Mouse (Mus musculus) MEL-GATA-1-ER (cell line): ENCODE data around the gene Adipoq.

Experiments used
- DNase-seq: peaks from one replicate; pipeline ENCODE4 v3.0.0-alpha.2; 2012; ENCODE audit warnings: low read depth; ENCODE audit errors: extremely low read depth

Gene Adipoq

DNA sequence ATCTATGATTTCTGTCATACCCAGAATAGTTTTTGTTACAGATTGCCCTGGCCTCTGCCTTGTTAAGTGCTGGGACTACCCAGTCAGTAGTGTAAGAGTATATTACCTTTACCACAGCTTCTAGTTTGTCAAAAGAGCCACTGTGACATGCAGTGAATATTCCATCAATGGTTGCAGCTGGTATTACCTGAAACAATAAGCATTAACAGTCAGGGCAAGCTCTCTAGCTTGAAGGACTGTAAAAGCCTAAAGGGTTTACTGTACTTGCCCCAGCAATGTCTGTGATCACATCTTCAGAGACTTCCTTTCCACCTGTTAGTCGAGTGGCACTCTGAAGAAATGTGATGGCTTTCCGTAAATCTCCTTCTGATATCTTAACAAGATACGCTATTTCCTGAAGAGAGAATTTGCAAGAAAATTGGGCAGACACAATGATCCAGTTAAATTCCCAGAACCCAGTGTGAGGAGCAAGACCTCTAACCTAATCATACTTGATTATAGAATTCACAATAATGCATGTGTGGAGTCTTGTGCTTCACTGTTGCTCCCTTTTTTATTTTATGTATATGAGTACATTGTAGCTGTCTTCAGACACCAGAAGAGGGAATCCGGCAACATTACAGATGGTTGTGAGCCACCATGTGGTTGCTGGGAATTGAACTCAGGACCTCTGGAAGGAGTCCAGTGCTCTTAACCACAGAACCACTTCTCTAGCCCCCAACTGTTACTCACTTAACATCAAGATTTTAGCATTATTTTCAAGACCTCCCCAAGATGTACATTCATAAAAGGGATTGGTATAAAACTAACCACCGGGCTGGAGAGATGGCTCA is 31.8 kb upstream of the Adipoq start:
- DNase-seq: no peak

DNA sequence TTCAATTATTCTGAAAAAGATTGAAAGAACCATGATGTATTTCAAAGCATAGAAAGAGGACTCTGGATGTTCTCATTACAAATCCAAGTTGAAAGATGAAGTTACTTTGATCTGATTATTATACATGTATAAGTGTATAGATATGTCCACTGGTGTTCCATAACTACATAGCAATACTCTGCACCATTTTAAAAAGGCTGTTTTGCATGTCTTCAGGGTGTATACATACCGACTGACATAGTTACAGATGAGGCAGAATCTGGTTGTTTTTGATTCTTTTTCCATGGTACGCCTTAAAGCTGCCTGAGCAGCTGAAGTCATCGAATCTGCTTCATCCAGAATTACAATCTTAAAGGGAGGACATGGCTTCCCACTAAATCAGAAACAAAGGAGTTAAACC is 30.9 kb upstream of the Adipoq start:
- DNase-seq: no peak

DNA sequence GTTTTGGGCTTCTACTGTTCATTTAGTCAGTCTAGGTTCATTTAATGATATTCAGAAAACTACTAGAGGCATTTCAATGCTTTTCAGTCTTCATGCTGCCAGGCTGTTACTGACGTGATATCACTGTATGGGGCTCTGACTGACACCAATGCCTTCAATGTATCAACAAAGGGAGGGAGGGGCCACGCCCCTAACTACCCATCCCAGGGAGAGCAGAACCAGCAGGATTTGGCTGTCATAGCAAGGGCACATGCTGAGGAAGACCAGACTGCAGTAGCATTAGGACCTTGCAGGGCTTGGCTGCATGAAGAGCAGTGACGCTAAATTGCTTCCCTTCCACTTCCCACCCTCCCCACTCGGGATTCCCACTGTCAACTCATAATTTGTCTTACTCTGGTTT is 29.2 kb upstream of the Adipoq start:
- DNase-seq: no peak

DNA sequence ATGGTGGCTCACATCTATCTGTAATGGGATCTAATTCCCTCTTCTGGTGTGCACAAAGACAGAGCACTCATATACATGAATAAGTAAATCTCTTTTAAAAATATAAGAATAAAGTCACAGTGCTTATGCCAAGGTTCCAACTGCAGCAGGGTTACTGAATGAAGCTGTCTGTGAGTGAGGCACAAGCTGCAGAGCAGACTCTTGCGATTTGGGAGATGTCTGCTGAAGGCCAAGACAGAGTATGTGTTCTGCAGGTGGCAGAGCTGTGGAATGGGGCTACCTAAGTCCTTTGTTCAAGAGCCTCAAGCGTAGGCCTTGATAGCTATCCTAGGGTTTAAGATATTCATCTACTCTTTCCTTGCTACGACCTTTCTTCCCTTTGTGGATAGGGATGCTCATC is 23.9 kb upstream of the Adipoq start:
- DNase-seq: no peak

DNA sequence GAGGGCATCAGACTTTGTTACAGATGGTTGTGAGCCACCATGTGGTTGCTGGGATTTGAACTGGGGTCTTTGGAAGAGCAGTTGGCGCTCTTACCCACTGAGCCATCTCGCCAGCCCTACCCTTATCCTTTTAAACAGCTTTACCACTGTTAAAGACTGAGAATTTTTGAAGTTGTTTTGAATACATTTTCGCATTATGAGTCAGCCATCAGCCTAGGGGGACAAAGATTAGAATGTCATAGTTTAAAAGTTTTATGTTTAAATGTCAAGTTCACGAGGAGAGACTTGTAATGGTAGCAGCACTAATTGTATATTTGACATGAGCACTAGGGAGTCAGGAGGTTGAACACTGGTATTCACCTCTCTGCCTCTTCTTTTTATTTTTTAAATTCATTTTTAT is 23.2 kb upstream of the Adipoq start:
- DNase-seq: no peak

DNA sequence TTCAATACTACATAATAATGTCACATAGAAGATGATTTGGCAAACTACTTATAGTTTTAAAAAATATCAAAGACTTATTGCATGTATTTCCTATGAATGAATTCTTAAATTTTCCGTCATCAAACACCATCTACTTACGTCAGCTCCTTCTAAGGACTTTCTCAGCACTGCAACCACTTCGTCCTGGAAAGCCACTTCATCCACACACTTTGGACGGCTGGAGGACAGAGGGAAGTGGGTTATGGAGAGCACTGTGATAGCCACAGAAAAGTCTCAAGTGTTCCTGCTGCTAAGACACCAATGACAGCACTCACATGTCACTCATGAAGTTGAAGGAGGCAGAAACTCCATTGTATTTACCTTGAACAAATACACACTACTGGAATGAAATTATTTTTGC is 21.9 kb upstream of the Adipoq start:
- DNase-seq: no peak

DNA sequence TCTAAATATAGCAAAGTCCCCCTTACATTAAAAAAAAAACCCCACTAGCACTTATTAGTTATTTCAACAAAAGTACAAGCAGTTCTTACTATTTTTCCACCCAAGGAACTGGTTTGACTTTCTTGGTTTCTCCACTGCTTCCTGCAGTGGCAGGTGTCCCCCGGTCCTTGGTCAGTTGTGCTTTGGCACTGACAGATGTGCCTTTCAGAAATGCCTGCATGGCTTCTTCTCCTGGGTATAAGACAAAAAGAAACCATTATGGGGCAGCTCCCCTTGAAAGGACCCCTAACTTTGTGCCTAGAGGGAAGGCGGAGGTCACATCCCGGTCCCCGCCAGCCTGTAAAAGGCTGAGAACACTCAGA is 19.0 kb upstream of the Adipoq start:
- DNase-seq: no peak

DNA sequence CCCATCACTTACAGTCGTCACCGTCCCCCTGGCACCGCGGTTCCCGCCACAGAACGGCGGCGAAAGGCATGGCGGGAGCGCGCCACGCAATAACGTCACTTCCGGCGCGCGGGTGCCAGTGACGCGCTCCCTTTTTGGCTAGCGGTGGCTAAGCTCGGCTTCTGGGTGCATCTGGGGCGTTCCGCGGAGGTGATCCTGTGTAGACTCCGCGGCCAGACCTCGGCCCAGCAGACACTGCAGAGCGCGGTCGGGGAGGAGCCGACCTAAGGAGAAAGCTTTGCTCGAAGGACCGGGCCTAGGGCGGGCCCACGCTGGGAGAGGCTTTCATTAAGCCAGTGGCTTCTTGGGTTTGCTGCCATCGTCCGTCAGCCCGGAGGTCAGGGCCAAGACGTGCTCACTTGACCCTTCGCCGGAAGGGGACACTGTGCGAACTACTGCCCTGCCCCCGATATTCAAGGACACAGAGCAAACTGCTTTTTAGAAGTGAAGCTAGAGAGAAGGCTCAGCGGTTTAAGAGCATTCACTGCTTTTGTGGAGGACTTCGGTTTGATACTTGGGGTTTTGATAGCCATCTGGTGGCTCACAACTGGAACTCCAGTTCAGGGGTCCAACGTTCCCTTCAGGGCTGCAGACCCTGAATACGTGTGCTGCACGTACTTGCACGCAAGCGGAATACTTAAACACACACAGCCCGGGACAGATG is 18.5 kb upstream of the Adipoq start, which contains the start of gene Rfc4:
TSS of gene Rfc4 (minus strand) at position 65 of the 703 bp plus-strand sequence.
- DNase-seq: no peak

DNA sequence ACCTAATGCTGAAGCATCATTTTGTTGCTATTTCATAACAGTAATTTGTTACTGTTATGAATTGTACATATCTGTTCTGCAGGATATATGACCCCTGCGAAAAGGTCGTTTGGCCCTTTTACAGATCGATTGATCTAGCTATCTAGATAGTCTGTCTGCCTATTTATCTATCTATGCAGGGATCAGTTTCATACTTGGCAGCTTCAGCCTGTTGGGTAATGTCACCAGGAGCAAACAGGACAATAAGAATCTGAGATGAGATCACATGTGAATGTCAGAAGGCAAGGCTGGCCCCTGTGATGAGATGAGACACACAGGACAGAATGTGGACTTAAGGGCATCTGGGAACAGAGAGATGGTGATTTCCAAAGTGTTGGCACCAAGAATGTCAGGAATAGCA is 16.0 kb upstream of the Adipoq start:
- DNase-seq: no peak

DNA sequence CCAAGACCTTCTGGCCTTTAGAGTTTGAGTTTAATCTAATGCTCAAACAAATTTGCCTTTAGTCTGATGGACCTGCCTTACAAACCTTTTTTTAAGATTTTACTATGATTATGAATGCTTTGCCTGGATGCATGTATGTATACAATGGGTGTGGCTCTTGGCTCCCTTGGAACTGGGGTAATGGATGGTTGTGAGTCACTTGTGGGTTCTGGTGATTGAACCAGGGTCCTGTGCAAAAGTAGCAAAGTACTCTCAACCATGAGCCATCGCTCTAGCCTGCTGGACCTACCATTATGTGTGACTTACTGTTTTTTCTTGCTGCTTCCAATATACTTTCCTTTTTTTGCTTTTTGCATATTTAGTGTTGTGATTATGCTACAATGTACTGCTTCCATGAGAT is 14.0 kb upstream of the Adipoq start:
- no peak for DNase-seq

DNA sequence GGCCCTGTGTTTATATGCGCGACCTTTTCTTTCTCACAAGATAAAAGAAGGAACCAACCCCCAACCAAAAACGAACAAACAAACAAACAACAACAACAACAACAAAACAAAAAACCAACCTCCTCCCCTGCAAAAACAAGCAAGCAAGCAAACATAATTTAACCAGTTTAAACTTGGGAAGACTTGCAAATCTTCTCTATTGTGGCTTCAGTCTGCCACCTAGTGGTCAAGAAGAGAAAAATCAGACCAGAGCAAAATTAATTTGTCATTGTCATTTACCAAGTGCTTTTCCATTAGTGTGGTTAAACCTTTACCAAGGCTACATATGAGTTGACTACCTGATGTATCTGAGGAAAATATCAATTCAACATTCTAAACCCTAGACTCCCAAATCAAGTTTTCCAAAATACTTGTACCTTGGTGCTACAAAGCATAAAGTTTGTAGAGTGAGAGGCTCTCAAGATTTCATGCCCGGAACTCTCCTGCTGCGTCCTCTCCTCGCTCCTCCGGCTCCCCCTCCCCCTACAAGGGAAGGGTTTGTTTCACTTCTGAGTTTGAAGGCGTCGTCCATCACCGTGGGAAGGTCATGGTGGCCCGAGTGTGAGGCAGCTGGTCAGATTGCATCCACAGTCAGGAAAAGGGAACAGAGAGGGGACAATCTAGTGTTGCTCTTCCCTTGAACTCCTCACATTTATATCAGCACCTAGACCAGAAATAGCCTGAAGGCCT is 10.8 kb upstream of the Adipoq start:
- DNase-seq: no peak

DNA sequence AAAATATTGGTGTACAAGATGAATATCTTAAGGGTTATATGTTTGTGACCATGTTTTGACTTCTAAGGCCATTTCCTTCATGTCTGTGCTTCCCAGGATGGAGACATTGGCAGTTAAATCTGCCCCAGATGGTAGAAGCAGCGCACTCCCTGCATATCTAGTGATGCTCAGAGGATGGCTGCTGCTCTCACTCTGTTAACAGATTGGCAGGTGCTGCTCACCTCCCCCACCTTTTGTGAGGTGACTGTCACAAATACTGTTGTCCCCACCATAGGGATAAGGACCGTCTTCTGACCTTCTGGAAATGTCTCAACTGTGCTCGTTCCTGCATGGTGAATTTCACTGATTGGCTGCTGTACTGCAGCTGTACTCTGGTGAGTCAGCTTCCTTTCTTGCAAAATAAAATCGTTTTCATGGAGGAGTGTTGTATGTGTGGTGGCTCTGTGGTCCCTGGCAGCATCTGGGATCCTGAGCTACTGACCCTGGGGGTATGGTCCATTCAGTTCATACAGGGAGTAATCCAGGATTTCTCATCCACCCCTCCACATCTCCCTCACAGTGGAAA is 9.8 kb upstream of the Adipoq start:
- DNase-seq: no peak

DNA sequence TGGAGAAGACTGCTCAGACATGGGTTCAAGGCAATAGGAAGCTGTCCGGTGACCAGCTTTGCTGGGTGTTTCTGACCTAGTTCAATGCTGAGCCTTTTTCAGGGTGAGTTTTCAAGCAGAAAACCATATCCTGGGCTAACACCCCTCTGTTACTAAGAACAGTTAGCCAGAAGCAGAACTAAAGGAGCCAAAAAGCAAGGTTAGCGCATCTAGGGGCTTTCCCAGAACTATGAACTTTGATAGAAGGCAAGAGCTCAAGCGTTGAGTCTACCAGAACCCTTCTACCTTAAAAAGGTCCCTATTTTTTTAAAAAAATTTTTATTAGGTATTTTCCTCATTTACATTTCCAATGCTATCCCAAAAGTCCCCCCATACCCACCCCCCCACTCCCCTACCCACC is 5.4 kb upstream of the Adipoq start:
- DNase-seq: no peak

DNA sequence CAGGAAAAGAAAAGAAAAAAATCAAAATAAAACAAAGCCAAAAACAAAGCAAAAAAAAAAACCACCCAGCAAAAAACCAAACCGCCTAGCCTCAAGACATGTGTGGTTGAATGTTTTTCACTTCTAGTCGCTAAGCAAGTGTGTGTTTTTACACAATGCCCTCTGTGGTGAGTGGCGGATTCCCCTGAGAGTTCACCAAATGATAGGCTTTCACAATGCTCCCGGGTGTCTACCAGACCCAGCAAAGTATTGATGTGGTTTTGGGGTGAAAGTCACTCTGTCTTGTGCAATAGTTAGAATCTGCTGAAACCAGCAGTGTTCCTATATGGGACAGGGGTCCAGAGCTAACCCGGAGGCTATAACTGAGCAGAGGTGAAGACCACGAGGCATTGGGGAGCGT is 2.0 kb upstream of the Adipoq start:
- DNase-seq: no peak

DNA sequence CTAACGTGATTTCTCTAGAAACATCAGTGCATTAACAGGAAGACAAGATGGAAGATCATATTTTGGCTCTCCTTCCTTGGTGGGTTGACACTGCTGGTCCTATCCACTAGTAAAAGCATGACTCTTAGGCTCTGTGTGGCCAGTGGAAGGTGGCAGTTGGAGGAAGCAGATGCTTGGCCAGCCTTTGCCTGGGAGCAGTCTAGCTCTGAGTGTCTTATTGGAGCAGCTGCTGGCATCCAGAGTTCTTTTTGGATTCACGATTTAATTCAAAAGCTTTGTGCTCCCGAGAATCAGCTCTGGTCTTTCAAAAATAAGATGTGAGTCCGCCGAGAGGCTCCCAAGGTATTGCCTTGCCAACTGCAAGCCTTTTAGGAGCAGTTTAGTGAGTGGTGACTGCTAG is 1.1 kb upstream of the Adipoq start:
- DNase-seq: no peak

DNA sequence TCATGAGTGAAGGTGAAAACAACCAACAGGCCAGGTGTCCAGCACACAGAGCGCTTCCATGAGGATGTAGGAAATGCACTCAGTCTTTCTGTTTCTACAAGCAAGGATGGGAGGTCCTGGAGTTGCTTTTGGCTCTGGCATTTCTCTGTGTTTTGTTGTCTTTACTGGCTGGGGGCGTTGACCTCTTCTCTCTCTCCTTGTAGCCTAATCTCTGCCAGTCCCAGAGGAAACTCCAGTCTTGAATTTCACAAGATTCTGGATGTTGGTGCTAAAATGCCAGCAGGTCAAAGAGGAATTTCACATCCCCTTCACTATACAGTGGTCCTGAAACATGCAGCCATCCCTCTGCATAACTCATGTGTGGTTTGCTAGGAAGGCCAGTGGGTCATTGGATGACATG is 2.6 kb downstream of the Adipoq start:
- no peak for DNase-seq

DNA sequence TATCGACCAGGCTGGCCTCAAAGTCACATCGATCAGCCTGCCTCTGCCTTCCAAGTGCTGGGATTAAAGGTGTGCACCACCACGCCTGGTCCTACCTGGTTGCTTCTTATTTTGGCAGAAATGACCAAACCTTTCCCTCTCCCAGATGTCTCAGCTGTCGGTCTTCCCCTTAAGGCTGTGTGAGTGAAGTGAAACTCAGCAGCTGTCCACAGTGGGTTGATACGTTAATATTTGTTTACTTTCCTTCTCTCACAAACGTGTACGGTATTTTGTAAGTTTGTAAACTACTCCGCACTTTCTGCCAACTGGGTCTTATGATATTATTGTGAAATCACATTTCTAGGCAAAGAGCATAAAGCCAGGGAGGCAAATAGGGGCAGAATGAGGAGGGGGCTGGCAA is 3.1 kb downstream of the Adipoq start:
- no peak for DNase-seq

DNA sequence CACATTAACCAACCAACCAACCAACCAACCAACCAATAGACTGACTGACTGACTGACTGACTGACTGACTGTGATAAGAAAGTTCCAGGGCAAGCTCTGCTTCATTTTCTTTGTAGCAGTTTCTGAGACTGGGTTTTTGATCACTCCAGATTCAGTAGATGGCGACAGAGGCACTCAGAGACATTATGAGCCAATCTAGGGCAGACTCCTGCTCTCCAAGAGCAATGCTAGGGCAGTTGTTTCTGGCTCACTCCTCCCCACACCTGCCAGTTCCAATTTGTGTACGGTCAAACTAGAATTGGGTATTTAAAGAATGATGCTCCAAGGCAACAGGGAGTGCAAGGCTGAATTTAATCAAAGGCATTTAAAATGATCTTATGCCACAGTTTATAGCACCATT is 5.1 kb downstream of the Adipoq start:
- no peak for DNase-seq

DNA sequence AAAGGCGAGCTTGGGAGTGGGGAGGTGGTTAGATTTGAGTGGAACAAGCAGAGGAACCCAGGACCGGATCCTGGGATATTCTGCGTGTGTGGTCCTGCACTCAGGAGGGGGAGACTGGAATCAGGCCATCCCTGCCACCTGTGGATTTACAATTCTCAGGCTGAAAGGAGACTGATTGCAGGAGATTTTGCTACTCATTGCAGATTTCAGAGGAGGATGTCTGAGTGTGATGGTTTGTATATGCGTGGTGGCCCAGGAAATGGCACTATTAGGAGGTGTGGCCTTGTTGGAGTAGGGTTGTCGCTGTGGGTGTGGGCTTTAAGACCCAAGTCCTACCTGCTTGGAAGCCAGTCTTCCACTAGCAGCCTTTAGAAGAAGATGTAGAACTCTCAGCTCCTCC is 7.9 kb downstream of the Adipoq start:
- no peak for DNase-seq

DNA sequence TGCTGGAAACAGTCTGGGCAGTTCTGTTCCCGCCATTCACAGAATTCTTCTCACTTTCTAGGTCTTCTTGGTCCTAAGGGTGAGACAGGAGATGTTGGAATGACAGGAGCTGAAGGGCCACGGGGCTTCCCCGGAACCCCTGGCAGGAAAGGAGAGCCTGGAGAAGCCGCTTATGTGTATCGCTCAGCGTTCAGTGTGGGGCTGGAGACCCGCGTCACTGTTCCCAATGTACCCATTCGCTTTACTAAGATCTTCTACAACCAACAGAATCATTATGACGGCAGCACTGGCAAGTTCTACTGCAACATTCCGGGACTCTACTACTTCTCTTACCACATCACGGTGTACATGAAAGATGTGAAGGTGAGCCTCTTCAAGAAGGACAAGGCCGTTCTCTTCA is 10.7 kb downstream of the Adipoq start:
- no peak for DNase-seq

DNA sequence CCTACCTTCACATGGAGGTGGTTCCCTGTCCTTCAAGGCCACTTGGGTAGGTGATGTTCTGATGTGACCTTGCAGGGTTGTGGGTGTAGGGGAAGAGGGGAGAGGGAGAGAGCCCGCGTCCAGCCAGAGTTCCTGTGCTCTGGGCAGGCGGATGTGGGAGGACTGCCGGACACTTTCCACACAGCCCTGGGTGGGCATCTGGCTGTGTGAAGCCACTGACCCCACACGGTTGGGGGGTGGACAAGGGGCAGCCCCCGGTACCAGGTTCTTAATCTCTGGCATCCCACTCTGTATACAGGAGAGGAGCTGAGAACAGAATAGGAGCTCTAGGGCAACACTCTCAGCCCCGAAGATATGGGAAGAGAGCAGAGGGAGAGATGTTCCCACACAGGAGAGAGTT is 12.0 kb downstream of the Adipoq start:
- DNase-seq: no peak

DNA sequence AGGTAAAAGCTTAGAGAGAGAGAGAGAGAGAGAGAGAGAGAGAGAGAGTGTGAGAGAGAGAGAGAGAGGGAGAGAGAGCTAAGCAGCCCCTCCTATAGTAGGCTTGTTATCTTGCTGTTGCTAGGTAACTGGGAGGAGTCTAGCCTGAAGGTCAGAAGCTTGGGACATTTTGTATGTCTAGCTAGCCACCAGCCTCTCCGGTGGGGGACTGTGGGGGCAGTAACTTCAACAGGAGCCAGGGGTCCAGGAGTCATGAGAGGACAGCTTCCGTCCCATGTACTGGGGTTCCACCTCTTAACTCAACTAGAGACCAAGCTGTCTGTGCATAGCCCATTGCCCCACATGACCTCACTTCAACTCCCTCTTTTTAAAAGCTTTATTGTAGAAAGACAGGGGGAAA is 12.6 kb downstream of the Adipoq start:
- no peak for DNase-seq
